ENCODE assay signal across 10 mouse cellular contexts in genomic region chr8:35961615-35962220, GRCm38 (mm10).
A peak's percentile ranks its signal among the peaks of the same experiment; 100 is the strongest.
DNase-seq lines count a peak whose midpoint lies in the region; ATAC-seq and TF ChIP-seq lines count a peak whose summit lies in the region.
"Had no signal": no experiment of that assay in that cellular context is flagged by ENCODE, and none has a peak within 500 bp of the region (broad histone marks: within the 10 kb centered on the region; RNA-seq: fewer than 3 reads in every experiment).

No protein-coding gene starts in this region.

- no peak for TF ChIP-seq CTCF in cerebellum, adult 2 months (IDR thresholded peaks at IDR 0.05; ENCODE audit: borderline replicate concordance, insufficient read depth, low read depth, low read length)
- TF ChIP-seq CTCF in kidney, postnatal 0 days (IDR thresholded peaks at IDR 0.05; ENCODE audit: low read depth): no peak

- H3K4me2 ChIP-seq in kidney, postnatal 0 days (ENCODE audit: low read length): peak overlapping the region; percentile 21
- H3K4me2 ChIP-seq in limb, embryonic 13.5 days (replicated peaks): peak overlapping the region; percentile 38
- H3K4me2 ChIP-seq: embryonic facial prominence, embryonic 12.5 days had no signal

- no peaks in the 10 kb centered on the region for H3K27me3 ChIP-seq in cerebellum, adult 2 months (ENCODE audit: control insufficient read depth, insufficient read depth, low read length)
- H3K27me3 ChIP-seq in kidney, postnatal 0 days (ENCODE audit: insufficient read depth, low read length): no peaks in the 10 kb centered on the region
- H3K27me3 ChIP-seq in limb, embryonic 13.5 days: no peaks in the 10 kb centered on the region
- H3K27me3 ChIP-seq: embryonic facial prominence, embryonic 12.5 days had no signal

- TF ChIP-seq POLR2A in cerebellum, adult 2 months (IDR thresholded peaks at IDR 0.05; ENCODE audit: borderline replicate concordance, insufficient read depth, low read length): no peak

- H3K9me3 ChIP-seq in kidney, postnatal 0 days (replicated peaks; ENCODE audit: low read length): no peaks in the 10 kb centered on the region
- H3K9me3 ChIP-seq in limb, embryonic 13.5 days: no peaks in the 10 kb centered on the region
- H3K9me3 ChIP-seq: embryonic facial prominence, embryonic 12.5 days had no signal

- H3K27ac ChIP-seq in cerebellum, adult 2 months (ENCODE audit: insufficient read depth, low read length): peak overlapping the region; percentile 37; the same call in 1 of the 2 replicates
- H3K27ac ChIP-seq in kidney, postnatal 0 days: peak overlapping the region; percentile 31; the same call in 1 of the 2 replicates
- peak overlapping the region; percentile 73 for H3K27ac ChIP-seq in limb, embryonic 13.5 days
- H3K27ac ChIP-seq: embryonic facial prominence, embryonic 12.5 days; liver, embryonic 14.5 days had no signal

- H3K9ac ChIP-seq in kidney, postnatal 0 days (ENCODE audit: low read depth, low read length): no peak overlapping the region
- H3K9ac ChIP-seq in limb, embryonic 13.5 days: no peak overlapping the region
- H3K9ac ChIP-seq: embryonic facial prominence, embryonic 12.5 days; liver, embryonic 14.5 days had no signal

- 17% methylated on average over 20 of the region's 20 CpGs for WGBS in cerebellum, adult 2 months
- WGBS in kidney, postnatal 0 days: 37% methylated on average over 20 of the region's 20 CpGs
- WGBS in limb, embryonic 13.5 days: 36% methylated on average over 20 of the region's 20 CpGs

- H3K4me3 ChIP-seq in cerebellum, adult 2 months (replicated peaks; ENCODE audit: insufficient read depth, low read depth, low read length): no peak overlapping the region
- no peak overlapping the region for H3K4me3 ChIP-seq in kidney, postnatal 0 days (replicated peaks; ENCODE audit: low read depth, low read length)
- H3K4me3 ChIP-seq in limb, embryonic 13.5 days: no peak overlapping the region
- H3K4me3 ChIP-seq: embryonic facial prominence, embryonic 12.5 days had no signal

- H3K4me1 ChIP-seq in cerebellum, adult 2 months (ENCODE audit: control insufficient read depth, insufficient read depth, low read length): peaks cover 21% of the 10 kb centered on the region
- no peaks in the 10 kb centered on the region; the same call in 1 of the 2 replicates for H3K4me1 ChIP-seq in kidney, postnatal 0 days (replicated peaks; ENCODE audit: insufficient read depth, low read length)
- peaks cover 49% of the 10 kb centered on the region for H3K4me1 ChIP-seq in limb, embryonic 13.5 days

- H3K36me3 ChIP-seq in kidney, postnatal 0 days (ENCODE audit: insufficient read depth, low read length): no peaks in the 10 kb centered on the region
- no peaks in the 10 kb centered on the region for H3K36me3 ChIP-seq in limb, embryonic 13.5 days
- H3K36me3 ChIP-seq: embryonic facial prominence, embryonic 12.5 days had no signal

- ATAC-seq in cerebellum, adult (ENCODE audit: insufficient number of reproducible peaks, low FRiP score, low TSS enrichment): no peak
- ATAC-seq in kidney, postnatal 0 days (replicated peaks; ENCODE audit: low FRiP score, low read depth): no peak
- no peak for ATAC-seq in limb, embryonic 13.5 days (ENCODE audit: low FRiP score, low read depth)

- DNase-seq in cerebellum, adult 2 months: peak; percentile 54 to 60
- DNase-seq in kidney, postnatal 0 days (ENCODE audit: low spot score): peak; percentile 30
- DNase-seq in kidney, adult 18-20 months: no peak
- peak; percentile 47 to 66 for DNase-seq in cerebellum, postnatal 14 days
- DNase-seq in right cerebral cortex, postnatal 14 days: no peak
- DNase-seq in left cerebral cortex, adult 11 months (ENCODE audit: low spot score): no peak

Comparison
In these comparisons a context has a peak if more than half of its experiments do, and no peak if none do; other contexts are left out.
1. DNase-seq: peak in cerebellum, adult 2 months (2 of 2), kidney, postnatal 0 days (single experiment) and cerebellum, postnatal 14 days (2 of 2); none in kidney, adult 18-20 months (single experiment), right cerebral cortex, postnatal 14 days (single experiment) and left cerebral cortex, adult 11 months (single experiment).
2. Peak in every context shown above with its lines, with median percentiles within 50 percentile points of each other: H3K27ac ChIP-seq.